Mouse (Mus musculus) embryo, embryonic 11.5 days (tissue): Measurements from ENCODE around the gene Stab1.

Experiments used
- DNase-seq: peaks from one replicate; pipeline ENCODE4 v3.0.0-alpha.2; 2012; ENCODE audit warnings: low read depth, low spot score

Stab1 gene

GRCm38 (mm10) chr14:31165458-31165857, 3.0 kb downstream of the Stab1 start:
- no peak for DNase-seq

GRCm38 (mm10) chr14:31165010-31165409, 3.4 kb downstream of the Stab1 start:
- no peak for DNase-seq

- no peak for DNase-seq
These were observed 4.4 kb downstream of the Stab1 start for GRCm38 (mm10) chr14:31164067-31164466.

GRCm38 (mm10) chr14:31161638-31162037, 6.8 kb downstream of the Stab1 start:
- DNase-seq = no peak

- no peak for DNase-seq
These were observed 7.2 kb downstream of the Stab1 start for GRCm38 (mm10) chr14:31161191-31161590.

GRCm38 (mm10) chr14:31160196-31161150, 8.0 kb downstream of the Stab1 start:
- DNase-seq = no peak

- no peak for DNase-seq
These were observed 22.7 kb downstream of the Stab1 start for GRCm38 (mm10) chr14:31145694-31146093.

GRCm38 (mm10) chr14:31141011-31141410, 27.4 kb downstream of the Stab1 start:
- no peak for DNase-seq

GRCm38 (mm10) chr14:31140141-31140540, 28.3 kb downstream of the Stab1 start:
- DNase-seq = no peak

- no peak for DNase-seq
These were observed 28.8 kb downstream of the Stab1 start for GRCm38 (mm10) chr14:31139666-31140065.

GRCm38 (mm10) chr14:31138897-31139429, 29.5 kb downstream of the Stab1 start:
- no peak for DNase-seq

- DNase-seq = no peak
These were observed 30.1 kb downstream of the Stab1 start for GRCm38 (mm10) chr14:31138219-31138896.

GRCm38 (mm10) chr14:31137791-31138190, 30.6 kb downstream of the Stab1 start:
- no peak for DNase-seq

- no peak for DNase-seq
These were observed 31.2 kb downstream of the Stab1 start for GRCm38 (mm10) chr14:31137281-31137595.

- no peak for DNase-seq
These were observed 31.8 kb downstream of the Stab1 start for GRCm38 (mm10) chr14:31136411-31137280.

- DNase-seq = no peak
These were observed 32.7 kb downstream of the Stab1 start for GRCm38 (mm10) chr14:31135495-31136410.

GRCm38 (mm10) chr14:31134015-31135000, 34.1 kb downstream of the Stab1 start:
- DNase-seq = no peak

GRCm38 (mm10) chr14:31133023-31133665, 35.3 kb downstream of the Stab1 start:
- no peak for DNase-seq

- no peak for DNase-seq
These were observed 35.9 kb downstream of the Stab1 start for GRCm38 (mm10) chr14:31132491-31132975.
